Mouse (Mus musculus) kidney, adult 11 months (tissue): Measurements from ENCODE around the gene Kcnq2.

Experiments used
- DNase-seq: peaks from one replicate; pipeline ENCODE4 v3.0.0; 2022

Kcnq2 gene

DNA sequence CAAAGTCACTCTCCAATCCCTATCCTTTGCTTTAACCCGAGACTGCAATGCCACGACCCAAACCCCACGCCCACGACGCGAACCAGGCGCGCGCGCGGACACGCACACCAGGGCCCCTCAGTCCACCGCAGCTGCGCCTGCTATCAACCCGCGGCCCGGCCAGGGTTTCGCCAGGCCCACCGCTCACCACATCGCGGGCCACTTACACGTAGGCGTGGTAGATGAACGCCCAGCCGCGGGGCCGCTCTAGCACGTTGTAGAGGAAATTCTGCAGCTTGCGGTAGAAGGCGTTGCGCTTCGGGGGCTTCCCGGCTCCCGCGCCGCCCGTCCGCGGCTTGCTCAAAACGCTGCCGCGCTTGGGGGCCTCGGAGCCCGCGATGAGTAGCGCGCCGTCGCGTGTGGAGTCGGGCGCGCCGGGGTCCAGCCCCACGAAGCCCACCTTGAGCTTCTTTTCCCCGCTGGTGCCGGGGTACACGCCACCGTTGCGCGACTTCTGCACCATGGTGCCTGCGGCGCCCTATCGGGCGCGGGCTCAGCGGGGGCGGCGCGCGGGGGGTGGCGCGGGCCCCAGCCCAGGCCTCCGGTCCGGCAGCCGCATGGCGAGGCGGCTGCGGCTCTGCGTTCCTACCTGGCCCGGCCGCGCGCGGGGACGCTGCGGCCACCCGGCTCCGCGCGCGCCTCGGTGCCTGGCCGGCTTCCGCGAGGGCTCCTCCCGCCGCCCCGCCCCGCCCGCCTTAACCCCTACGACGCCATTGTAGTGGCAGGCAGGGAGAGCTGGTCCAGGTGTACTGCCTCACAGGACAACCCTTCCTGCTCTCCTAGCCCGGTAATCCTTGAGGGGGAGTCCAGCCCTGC is at the start of gene Kcnq2:
Gene Kcnq2, minus strand, starts transcription at position 710 of the 855 bp plus-strand sequence.
- DNase-seq = no peak

DNA sequence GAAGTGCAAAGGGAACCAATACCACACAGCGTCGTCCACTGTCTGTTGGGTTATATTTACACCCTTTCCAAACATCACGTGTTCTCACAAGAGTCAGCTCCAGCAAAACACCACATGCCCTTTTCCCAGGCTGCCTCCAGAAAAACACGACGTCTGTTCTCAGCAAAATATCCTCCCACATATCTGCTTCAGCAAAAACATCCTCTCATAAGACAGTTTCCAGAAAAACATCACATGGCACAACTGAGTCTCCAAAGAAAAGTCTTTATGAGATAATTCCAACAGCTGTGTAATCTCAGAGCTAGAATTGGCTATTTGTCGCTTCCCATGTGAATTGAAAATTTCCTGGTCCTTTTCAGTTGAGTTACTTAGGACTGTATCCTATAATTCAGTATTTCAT is 45.8 kb upstream of the Kcnq2 start:
- DNase-seq = no peak

DNA sequence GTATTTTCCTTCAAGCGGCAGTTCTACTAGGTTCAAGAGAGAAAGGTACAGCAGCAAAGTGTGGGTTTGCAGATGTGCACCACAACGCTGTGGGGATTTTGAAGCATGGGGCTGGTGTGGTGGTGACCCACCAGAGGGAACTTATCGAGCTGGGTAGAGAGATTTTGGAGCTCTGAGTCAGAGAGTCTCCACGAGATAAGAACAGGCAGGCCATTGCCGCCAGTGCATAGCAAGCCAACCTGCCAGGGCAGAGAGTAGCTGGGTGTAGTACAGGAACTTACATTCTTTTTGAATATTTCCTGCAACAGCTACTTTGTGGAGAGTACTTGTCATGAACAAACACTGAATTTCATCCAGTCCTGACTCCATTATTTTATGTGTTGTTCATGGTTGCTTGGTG is 43.4 kb upstream of the Kcnq2 start:
- no peak for DNase-seq

DNA sequence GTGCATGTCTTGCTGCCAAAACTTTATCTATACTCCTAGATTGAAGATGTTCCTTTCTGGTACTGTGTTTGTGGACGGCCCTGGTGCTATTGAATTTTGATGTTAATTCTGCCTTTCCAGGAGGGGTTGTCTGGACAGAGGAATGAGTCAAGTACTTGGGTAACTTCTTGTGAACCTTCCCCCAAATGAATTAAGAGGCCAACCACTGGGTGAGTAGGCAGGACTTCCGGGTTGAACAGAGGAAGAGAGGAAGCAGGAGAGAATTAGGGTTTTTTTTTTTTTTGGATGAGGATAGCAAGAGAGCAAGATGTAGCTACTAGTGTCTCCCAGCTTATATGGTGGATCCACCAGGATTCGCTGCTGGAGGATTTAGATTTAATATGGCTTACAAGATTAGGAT is 42.9 kb upstream of the Kcnq2 start:
- DNase-seq = no peak

DNA sequence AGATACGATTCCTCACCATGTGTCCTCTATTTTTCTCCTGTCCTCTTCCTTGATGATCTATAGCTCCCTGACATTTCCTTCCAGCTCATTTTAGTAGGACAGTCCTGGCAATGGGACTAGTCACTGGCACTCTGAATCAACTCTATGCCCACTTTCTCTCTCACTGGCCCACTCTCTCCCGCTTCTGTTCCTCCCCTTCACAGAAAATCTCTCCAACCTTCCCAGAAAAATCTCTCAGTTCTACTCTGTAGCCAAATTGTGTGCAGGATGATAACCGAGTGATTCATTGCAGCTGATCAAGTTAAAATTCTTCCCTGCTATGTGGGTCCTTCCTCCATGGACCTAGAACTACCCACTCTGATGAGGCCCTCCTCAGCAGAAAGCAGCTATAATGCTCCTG is 39.5 kb upstream of the Kcnq2 start:
- no peak for DNase-seq

DNA sequence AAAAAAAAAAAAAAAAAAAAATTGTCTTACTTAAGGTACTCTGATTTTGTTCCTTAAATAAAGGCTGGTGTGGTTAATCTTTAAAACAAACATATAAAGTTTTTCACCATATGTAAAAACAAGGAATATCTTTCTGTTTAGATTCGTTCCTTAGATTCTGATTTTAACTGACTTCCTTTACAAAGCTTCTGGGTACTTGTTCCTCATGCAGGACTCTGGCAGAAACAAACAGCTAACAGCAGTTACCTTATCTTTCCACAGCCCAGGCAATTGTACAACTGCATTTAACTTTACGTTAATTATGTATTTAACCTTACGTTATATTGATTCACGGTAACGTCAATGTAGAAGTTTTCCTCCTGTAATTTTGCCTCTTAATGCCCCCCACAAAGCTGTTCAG is 31.4 kb upstream of the Kcnq2 start:
- DNase-seq = no peak

DNA sequence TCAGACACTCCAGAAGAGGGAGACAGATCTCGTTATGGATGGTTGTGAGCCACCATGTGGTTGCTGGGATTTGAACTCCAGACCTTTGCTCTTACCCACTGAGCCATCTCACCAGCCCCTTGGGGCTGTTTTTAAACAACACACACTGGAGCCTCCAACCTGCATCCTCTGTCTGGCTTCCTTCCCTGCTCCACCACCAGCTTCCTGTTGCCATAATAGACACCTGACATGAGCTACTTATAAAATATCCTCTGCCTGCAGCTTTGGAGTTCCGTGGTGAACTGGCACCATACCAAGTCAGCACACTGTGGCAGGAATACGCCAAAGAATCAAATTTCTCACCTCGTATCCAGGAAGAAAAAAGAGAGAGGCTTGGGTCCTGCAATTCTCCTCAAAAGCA is 25.7 kb upstream of the Kcnq2 start:
- DNase-seq = no peak

DNA sequence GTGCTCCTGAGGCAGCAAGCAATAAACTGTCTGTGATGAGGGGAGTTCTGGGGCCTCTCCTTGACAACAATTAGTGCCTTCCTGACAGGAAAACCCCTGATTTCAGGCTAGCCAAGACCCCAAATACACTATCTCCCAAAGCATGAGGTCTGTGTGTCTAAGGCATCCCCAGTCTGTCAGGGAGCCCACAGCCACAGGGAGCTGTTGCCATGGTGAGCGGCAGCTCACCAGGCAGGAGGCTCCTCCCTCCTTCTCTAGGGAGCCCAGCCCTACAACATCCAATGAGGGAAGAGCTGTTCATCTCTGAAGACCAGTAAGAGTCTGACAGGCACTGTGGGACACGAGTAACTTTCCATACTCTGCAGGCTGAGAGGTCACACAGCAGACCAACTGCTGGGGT is 24.7 kb upstream of the Kcnq2 start:
- DNase-seq = no peak

DNA sequence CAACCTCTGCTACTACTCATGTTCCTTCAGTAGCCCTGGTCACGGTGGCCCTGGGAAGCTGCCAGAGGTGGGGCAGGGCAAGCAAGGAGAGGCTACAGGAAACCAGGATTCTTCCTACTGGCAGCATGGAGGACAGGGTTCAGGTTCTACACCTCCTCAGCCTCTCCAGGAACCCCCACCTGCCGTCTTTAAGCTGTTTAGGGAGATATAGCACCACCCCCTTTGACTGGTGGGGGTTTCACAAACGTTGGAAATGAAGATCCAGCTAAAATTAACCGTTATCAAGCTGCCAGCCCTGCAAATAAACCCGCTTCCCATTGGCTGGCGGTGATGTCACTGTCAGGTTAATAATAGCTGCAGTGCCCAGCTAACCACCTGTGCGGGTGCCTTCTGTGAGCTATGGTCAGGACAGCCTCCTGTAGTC is 24.0 kb upstream of the Kcnq2 start:
- DNase-seq = no peak

DNA sequence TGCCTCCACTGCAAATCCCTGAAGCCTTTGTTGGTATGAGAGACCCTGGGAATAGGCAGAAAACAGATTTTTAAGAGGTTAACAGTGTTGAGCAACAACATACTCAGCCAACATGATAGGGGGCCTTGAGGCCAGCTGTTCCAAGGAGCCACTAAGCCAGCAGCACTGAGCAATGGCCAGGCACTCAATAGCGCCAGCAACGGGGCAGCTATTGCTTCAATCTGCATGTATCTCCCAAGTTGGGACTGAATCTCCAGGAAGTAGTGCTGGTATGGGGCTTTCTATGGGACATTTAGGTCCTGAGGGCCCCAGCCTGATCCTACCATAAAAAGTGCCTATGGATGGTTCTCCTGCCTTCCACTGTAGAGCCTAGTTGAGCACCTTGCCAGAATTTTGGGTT is 23.4 kb upstream of the Kcnq2 start:
- DNase-seq = no peak

DNA sequence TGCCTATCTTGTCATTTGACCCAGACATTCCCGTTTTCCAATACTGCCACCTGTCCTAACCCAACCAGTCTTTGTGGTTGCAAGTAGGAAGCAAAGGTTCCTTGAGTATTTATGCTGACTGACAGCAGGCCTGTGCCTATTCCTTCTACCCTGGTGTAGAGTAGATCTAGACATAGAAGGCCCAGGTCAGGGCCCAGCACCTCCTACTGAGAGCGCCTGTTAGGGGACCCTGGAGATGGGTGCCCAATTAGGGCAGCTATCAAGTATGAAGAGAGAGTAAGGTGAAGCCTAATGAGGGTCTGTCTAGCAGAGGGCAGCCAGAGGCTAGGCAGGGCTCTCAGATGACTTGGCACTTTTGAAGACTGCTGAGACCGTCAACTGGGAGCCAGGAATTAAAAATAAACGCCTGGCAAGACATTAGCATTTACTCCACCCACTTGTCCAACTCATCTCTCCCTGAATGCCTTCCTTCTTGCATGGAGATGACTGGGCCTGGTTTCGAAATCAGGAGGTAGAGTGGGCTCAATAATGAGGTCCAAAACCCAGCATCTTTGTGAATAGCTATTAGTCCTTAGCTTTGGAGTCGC is 22.7 kb upstream of the Kcnq2 start:
- no peak for DNase-seq

DNA sequence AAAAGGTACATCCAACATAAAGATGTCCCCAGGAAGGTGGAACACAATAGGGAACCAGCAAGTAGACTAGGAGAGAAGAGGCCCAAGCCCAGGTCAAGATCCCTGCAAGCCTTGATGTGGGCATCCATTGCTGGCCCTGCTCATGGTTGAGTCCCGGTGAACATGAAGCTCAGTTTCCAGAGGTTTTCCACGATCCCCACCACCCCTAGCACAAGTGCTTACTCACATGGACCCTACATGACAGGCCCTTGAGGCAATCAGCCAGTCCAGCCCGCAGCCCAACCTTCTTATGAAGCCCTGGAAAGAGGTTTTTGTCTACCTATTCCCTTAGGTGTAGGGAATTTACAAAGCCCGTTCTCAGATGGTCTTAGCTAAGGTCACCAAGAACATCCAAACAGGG is 22.1 kb upstream of the Kcnq2 start:
- no peak for DNase-seq

DNA sequence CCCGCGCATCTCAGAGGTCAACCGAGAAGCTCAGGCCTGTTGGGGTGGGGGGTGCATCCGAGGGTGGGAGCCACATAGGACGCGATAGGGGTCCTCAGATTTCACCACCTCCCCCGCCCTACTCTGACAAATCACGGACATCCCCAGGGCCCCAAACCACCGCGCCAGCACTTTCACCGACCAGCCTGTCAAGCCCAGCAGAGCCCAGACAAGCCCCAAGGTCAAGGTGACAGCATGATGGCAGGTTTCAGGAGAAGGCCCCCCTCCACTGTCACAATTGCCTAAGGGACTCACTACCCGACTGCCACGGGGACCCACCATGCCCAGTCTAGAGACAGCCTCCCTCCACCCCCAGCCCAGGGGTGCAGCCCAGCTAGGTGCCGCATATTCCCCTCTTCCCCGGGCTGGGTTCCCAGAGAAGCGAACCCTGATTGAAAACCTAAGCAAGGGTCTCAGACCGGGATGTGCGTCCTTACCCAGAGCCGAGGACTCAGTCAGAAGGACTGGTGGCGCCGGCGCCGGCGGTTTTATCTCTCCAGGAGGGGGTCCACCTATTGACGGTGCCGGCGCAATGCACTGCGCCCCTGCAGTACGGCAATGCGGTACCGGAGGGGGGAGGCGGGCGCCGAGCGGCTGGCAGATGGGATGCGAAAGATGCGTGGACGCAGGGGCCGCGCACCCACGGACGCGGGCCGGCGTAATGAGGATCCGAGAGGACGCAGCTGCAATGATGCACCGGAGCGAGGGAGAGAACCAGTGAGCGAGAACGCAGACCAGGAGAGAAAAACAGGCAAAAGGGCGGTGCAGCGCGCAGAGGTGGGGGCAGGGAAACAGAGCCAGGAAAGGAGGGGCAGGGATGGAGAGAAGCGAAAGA is 21.4 kb upstream of the Kcnq2 start, which contains the start of gene Eef1a2:
Gene Eef1a2, minus strand, starts transcription at position 767 of the 874 bp plus-strand sequence.
- DNase-seq = no peak

DNA sequence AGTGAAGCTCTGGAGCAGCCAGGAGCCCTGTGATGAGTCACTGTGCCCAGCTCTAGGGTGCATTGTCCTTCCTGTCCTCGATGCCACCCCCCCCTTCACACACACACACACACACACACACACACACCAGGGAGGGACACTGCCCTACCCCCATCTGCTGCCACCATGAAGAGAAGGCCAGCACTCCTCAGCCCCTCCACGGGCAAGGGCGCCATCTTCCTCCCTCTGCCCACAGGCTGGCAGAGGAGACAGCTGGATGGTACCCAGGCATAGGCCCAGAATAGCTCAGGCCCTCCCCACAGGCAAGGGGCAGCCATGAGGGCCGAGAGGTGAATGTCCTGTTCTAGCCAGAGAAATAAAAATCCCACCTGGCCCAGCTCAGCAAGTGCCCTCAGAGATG is 20.7 kb upstream of the Kcnq2 start:
- DNase-seq = no peak

DNA sequence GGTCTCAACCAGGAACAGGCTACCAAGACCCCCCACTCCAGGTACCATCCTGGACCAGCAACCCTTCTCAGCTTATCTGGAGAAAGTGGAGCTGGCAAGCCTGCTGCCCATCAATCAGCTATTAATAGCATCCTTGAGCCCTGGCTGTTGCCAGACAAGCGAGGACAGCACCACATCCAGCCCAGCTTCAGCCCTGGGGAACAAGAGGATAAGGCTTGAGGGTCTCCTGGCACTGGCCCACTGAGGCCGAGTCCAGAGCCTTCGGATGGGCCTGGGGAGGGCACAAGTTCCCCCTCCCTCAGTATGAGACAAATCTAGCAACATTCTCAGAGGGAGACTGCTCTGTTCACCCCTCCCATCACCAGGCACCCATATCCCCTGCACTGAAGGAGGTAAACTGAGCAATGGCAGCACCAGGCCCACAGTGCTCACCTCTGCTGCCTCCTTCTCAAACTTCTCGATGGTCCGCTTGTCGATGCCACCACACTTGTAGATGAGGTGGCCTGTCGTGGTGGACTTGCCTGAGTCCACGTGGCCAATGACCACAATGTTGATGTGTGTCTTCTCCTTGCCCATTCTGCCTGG is 19.8 kb upstream of the Kcnq2 start:
- no peak for DNase-seq

DNA sequence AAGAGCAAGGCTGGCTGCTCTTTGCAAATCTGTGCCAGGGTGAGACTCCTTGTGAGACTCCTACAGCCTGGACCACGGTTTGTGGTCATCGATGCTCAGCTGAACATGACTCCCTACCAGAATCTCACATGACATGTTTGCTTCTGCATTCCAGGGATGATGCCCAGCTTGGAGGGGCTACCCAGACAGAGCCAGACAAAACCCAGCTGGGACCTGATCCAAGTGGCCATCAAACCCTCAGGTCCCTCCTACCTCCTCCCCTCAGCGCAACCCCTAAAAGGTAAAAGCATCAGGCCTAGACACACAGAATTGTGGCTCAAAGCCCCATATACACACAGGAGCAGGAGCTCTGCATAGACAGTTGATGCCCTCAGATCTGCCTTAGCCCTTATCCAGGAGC is 19.3 kb upstream of the Kcnq2 start:
- no peak for DNase-seq

DNA sequence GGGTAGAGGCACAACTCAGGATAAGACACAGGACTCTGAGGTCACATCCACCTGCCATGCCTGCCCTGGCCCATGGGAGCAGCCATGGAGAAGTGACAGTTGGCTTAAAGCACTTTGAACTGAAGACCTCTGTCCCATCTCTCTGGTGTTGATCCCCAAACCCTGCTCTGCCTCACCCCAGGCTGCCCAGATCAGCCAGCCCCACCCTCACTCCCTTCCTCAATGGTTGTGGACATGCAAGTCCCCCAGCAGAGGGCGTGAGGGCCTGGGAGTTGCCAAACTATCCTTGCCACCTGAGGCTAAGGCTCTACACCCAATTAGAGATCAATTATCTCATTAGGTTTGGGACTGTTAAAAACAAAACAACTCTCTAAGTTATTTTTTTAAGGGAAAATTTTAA is 18.7 kb upstream of the Kcnq2 start:
- DNase-seq = no peak

DNA sequence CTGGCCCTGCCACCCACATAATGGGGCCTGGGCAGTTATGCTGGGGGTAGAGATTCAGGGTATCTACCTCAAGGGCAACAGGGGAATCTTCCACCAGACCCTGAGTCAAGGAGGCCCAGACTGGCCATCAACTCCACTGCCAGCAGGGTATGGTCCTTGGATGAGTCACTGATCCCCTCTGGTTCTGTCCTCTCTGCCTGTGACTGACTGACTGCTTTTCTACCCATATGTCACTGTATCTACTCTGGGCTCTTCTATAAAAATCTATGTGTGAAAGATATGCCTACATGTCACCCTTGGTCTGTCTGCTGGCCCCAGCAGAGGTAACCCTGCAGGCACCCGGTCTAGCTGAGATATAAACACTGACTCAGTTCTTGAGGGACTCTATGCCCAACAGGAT is 18.0 kb upstream of the Kcnq2 start:
- DNase-seq = no peak

DNA sequence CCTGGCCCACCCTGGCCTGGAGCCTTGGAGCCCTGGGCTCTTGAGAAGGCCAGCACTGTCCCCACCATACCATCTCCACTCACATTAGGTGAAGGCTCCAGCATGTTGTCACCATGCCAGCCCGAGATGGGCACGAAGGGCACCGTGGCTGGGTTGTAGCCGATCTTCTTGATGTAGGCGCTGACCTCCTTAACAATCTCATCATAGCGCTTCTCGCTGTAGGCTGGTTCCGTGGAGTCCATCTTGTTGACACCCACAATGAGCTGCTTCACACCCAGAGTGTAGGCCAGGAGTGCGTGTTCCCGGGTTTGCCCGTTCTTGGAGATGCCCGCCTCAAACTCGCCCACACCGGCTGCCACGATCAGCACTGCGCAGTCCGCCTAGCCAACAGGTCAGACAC is 17.6 kb upstream of the Kcnq2 start:
- DNase-seq = no peak

DNA sequence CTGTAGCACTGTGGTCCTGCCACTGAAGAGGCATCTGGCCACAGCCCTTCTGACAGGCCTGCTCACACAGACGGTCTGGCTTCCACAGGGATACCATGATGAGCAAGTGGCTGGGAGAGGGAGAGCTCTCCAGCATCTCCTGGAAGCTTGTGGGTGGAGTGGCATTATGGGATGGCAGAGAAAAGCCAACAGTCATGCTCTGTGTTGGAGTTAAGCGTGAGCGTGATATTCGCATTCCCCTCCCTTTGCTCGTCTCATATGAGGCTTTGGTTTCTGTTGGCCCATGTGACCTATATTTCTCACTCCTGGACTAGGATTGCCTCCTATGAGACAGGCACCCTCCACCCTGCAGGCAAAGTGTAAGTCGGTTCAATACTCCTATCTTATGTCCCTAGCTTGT is 15.2 kb upstream of the Kcnq2 start:
- DNase-seq = no peak

DNA sequence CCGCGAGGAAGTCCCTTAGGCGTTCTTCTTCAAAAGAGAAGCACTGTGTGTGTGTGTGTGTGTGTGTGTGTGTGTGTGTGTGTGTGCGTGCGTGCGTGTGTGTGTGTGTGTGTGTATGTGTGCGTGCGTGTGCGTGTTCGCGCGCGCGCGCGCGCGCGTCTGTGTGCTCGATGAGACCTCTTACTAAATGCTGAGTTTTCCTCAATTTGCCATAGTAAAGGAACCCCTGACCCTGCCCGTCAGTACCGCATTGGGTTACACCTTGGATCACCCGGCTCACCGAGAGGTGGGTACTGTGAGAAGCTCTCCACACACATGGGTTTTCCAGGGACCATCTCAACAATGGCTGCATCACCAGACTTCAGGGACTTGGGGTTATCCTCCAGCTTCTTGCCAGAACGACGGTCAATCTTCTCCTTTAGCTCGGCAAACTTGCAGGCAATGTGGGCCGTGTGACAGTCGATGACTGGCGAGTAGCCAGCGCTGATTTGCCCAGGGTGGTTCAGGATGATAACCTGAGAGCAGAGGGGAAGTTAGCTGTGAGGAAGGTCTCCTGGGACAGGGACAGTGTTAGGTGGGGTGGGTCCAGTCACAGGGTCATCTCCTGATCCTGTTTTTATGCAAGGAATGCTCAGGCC is 13.3 kb upstream of the Kcnq2 start:
- no peak for DNase-seq

DNA sequence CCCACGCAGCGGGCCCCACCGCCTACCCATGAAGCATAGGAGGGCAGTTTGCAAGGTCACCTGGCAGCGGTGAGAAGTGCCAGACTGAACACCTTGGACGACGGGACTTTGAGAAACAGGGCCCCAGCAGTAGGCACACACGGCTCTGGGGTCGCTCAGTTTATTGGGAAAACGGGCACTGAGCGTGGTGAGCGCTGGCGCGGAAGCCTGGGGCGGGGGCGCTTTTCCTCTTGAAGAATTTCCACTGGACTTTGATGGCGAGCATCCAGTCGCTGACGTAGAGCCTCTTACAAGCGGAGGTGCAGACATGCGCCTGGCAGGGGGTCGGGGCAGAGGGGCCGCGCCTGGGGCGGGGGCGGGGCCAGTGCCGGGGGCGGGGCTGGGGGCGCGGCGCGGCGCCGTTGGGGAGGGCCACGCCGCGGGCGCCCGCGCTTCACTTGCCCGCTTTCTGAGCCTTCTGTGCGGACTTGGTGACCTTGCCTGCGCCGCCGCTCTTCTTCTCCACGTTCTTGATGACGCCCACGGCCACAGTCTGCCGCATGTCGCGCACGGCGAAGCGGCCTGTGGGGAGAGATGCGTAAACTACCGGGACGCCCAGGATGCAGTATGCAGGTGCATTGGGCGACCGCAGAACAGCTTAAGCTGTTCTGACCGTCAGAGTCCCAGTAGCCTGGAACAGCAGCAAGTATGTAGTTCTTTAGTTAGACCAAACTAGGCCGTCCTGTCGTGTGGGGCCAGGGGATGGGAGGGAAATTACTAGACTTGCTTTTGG is 12.6 kb upstream of the Kcnq2 start:
- no peak for DNase-seq
